Mouse (Mus musculus): ENCODE measurements around the gene Umad1. TPM values are rescaled to one million over a fixed set of nuclear protein-coding genes. Genes with fewer than 3 reads are reported as not detected.

The Umad1 gene
- polyA plus RNA-seq, 1 experiment from 2014 or later, result 15.0 TPM

DNA sequence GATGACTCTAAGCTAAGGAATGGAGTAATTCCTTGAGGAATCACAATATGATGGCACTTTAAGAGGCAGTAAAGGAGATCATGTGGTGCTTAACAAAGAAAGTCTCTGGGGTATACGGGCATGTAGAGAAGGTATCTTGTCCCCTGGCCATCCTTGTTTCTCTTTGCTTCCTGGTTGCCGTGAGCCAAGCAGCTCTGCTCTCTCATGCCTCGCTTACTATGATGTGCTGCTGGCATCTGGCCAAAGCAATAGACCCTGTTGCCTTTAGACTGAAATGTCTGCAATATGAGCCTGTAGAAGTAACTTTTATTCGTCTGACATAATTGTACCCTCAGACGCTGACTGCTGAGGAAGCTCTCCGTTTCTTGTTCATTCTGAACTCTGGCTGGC lies 238.8 kb downstream of the Umad1 start:
- ATAC-seq (ENCODE audit: insufficient number of reproducible peaks, insufficient read depth, low FRiP score, low TSS enrichment, low read depth), result no peak
- no peaks in the 10 kb centered on the region for H3K9me3 ChIP-seq
- H3K27ac ChIP-seq, result no peak overlapping the region
- no peaks in the 10 kb centered on the region for H3K36me3 ChIP-seq
- 36% methylated on average over 6 of the region's 6 CpGs for WGBS
- H3K9ac ChIP-seq, result no peak overlapping the region
- H3K4me2 ChIP-seq, result no peak overlapping the region
- no peaks in the 10 kb centered on the region for H3K27me3 ChIP-seq
- H3K4me3 ChIP-seq, result no peak overlapping the region
- 0 out of 2 replicates have a peak, but pooled peaks cover 3% of the 10 kb centered on the region for H3K4me1 ChIP-seq

DNA sequence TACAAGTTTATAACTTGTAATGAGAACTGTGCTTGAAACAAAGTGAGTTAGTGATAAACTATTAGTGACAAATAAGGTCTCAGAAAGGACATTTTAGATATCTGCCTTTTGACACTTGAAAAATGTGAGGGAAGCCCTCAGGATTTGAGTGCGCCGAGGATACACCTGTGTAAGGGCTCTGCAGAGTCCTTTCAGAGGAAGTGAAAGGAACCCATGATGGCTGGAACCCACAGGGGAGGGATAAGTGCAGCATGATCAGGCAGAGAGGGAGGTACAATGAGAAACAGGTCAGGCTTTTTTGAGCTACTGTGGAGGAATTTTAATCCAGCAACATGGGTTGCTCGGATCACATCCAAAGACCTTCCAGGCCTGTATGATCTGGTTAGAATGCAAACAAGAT lies 239.9 kb downstream of the Umad1 start:
- 0 out of 2 replicates have a peak, but pooled peaks cover 3% of the 10 kb centered on the region for H3K4me1 ChIP-seq
- H3K9me3 ChIP-seq, result no peaks in the 10 kb centered on the region
- no peak overlapping the region for H3K9ac ChIP-seq
- whole genome bisulfite sequencing, result 79% methylated on average over 3 of the region's 3 CpGs
- no peaks in the 10 kb centered on the region for H3K36me3 ChIP-seq
- no peak overlapping the region for H3K27ac ChIP-seq
- ATAC-seq (ENCODE audit: insufficient number of reproducible peaks, insufficient read depth, low FRiP score, low TSS enrichment, low read depth), result no peak
- no peak overlapping the region for H3K4me3 ChIP-seq
- no peaks in the 10 kb centered on the region for H3K27me3 ChIP-seq
- H3K4me2 ChIP-seq, result no peak overlapping the region

DNA sequence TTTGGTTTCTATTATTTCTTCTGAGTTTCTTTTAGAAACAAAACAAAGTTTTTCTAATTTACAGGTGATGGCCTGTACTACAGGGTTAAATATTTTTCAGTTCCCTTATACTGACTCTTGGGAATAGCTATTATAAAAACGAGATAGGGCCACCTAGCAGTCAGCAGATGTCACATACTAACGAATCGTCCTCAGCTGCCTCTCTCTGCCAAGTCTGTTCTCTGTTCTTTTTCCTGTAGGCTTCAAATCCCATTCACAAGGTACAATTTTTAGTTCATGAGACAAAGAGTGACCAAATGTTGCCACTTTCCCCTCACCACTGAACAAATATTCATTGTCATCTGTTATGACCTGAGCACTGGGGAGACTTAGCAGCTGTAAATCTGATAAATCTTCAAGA lies 244.9 kb downstream of the Umad1 start:
- WGBS, result 50% methylated on average over 3 of the region's 3 CpGs
- 0 out of 2 replicates have a peak, but pooled peaks cover 3% of the 10 kb centered on the region for H3K4me1 ChIP-seq
- H3K4me3 ChIP-seq, result no peak overlapping the region
- no peaks in the 10 kb centered on the region for H3K36me3 ChIP-seq
- H3K9ac ChIP-seq, result no peak overlapping the region
- H3K9me3 ChIP-seq, result no peaks in the 10 kb centered on the region
- H3K27ac ChIP-seq, result no peak overlapping the region
- no peaks in the 10 kb centered on the region for H3K27me3 ChIP-seq
- no peak overlapping the region for H3K4me2 ChIP-seq
- ATAC-seq (ENCODE audit: insufficient number of reproducible peaks, insufficient read depth, low FRiP score, low TSS enrichment, low read depth), result no peak

DNA sequence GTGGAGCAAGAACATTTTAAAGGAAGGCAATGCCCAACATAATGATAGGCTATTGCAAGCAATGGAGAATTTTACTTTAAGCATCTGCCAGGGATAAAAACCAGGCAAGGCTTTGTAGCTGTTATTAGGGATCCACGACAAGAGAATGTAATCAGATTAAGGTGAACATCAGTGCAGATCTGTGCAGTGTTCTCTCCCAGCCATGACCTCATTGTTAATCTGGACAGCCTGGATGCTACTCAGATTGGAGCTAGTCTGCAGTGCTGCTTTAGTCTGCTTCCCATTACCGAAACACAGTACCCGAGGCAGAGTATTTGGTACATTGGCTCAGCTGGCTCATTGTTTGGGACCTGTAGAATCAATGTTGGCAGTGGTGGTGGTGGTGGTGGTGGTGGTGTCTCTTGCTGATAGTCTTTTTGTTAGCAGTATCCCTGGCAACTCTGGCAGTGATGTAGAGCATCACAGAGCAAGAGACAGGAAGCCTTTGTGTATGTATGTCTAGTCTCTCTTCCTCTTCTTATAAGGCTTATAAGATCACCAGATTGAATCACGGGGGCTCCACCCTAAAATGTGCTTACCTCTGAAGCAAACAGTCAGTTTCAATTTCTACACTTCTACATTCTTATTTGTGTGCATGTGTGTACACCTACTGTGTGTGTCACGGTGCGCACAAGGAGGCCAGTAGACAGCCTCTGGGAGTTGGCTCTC lies 245.6 kb downstream of the Umad1 start:
- Histone ChIP-seq H3K9ac (no peak overlapping the region), H3K4me2 (no peak overlapping the region), H3K4me1 (0 out of 2 replicates have a peak, but pooled peaks cover 3% of the 10 kb centered on the region), H3K4me3 (no peak overlapping the region), H3K27ac (no peak overlapping the region), H3K9me3 (no peaks in the 10 kb centered on the region), H3K27me3 (no peaks in the 10 kb centered on the region), H3K36me3 (no peaks in the 10 kb centered on the region)
- WGBS, result 80% methylated on average over 6 of the region's 6 CpGs
- ATAC-seq (ENCODE audit: insufficient number of reproducible peaks, insufficient read depth, low FRiP score, low TSS enrichment, low read depth), result no peak

DNA sequence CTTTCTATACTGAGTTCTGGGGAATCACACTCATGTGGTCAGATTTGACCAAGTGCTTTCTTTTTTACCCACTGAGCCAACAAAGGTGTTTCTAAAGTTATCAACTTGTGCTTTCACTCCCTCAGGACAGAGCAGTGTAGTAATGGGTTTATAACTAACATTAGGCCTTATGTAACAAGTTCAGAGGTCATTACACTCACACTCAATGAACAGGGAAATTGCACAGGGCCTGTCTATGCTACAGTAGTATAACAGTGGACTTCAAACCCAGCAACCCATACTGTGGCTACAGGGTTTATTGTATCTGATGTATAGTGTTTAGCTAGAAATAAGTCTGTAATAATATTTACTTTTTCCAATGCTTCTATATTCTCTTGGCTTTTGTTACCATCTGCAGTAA lies 247.5 kb downstream of the Umad1 start:
- Histone ChIP-seq H3K4me3 (no peak overlapping the region), H3K27ac (no peak overlapping the region), H3K36me3 (no peaks in the 10 kb centered on the region), H3K9ac (no peak overlapping the region), H3K9me3 (no peaks in the 10 kb centered on the region), H3K4me1 (peaks cover 10% of the 10 kb centered on the region), H3K4me2 (no peak overlapping the region), H3K27me3 (no peaks in the 10 kb centered on the region)
- ATAC-seq (ENCODE audit: insufficient number of reproducible peaks, insufficient read depth, low FRiP score, low TSS enrichment, low read depth), result no peak

Other genes with a start within 250 kb of the Umad1 start
- gene Col28a1, start 66.7 kb upstream of the Umad1 start, polyA plus RNA-seq (2015; fragmentation: Nextera tagmentation; extraction: Ambion mirVana), result 0.28 and 0.39 TPM in 2 replicates
- 26.8 and 28.6 TPM in 2 replicates for gene Mios, start 50.1 kb upstream of the Umad1 start, polyA plus RNA-seq (2015; fragmentation: Nextera tagmentation; extraction: Ambion mirVana)
- gene Rpa3, start 115 bp upstream of the Umad1 start, polyA plus RNA-seq (2015; fragmentation: Nextera tagmentation; extraction: Ambion mirVana), result 164 and 171 TPM in 2 replicates
- 10.0 and 14.2 TPM in 2 replicates for gene Gm45062, start 162 bp downstream of the Umad1 start, polyA plus RNA-seq (2015; fragmentation: Nextera tagmentation; extraction: Ambion mirVana)

All from embryonic facial prominence, embryonic 13.5 days (tissue).